Mouse (Mus musculus) v-Abl transformed pro-B cells (cell line): ENCODE data around the gene Uaca.

Source experiments
- in situ Hi-C, 2 experiments: fragments of 400-800 bp; cut with MboI; formaldehyde crosslinking; loops; one replicate each; pipeline ENCODE4 v1.15.1; 2025; ENCODE audit not compliant: unreplicated experiment in 2 of 2

Uaca gene

GRCm38 (mm10) chr9:60921831-60922230, 127.5 kb downstream of the Uaca start:
- in situ Hi-C loops, result no loop called here

DNA sequence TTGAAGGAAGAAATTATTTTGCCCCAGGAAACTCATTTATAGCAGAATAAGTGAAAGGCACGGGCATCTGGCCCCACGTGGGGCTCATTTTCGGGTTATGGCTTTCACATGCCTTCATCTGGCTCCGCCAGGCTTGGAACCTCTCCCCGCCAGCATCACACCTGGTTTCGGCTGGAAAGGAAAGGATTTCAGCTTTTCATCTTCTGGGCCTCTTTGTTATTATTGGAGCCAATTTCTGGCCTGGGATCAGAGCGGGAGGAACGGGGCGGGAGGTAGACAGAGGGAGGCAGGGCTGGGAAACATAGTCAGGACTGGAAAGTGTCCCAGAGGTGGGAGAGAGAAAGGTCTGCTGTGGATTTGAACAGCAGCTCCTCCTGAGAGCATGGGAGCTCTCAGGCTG, 132.0 kb downstream of the Uaca start:
- in situ Hi-C loops, result no loop called here

DNA sequence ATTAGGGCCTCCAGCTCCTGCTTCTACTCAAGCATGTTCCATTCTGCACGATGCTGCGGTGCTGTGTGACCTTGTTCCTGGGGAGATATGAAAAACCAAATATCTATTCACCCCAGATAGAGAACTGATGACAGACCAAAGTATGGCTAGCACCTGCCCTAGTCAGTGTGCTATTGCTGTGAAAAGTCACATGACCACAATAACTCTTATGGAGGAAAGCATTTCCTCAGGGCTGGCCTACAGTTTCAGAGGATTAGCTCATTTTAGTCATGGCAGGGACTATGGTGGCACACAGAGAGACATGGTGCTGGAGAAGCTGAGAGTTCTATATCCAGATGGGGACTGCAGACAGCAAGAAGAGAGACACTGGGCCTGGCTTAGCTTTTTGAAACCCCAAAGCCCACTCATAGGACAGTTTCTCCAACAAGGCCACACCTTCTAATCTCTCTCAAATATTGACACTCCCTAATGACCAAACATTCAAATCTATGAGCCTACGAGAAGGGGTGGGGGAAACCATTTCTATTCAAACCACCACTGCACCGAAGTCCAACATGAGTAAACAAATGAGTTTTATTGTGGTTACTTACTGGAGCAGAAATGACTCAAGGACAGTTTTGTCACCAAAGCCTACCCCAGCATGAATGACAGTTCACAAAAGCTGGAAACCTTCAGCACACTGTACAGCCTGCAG, 135.1 kb downstream of the Uaca start:
- in situ Hi-C loops, result no loop called here
